Mouse (Mus musculus): ENCODE measurements around the gene Wfdc12.

DNA sequence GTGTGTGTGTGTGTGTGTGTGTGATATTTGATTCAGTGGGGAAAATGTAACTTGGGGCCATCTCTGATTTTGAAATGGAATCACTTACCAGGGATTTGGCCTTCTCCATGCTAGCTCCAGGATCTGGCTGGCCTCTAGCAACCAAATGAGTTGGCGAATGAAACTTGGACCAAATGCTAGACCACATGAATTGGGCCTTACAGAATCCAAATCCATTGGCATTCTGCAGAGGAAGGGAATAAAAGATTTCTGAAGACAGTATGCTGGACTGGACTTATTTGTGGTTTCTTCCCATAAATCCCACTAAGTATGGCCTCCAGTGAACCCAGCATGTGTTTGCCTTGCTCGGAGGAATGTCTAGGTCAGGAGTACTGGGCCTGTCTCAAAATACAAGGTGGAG lies 31.6 kb downstream of the Wfdc12 start:
- no peak for TF ChIP-seq CTCF (IDR thresholded peaks at IDR 0.05; ENCODE audit: borderline replicate concordance, insufficient read depth, low read depth, low read length)
- no peak for TF ChIP-seq POLR2A (IDR thresholded peaks at IDR 0.05; ENCODE audit: borderline replicate concordance, insufficient read depth, low read length)

Data from cerebellum, adult 2 months (tissue).